Mouse (Mus musculus) liver, embryonic 16.5 days (tissue): ENCODE measurements around the gene Slc39a11. TPM values are rescaled to one million over a fixed set of nuclear protein-coding genes. Genes with fewer than 3 reads are reported as not detected.

ENCODE experiments used
- ATAC-seq: fragments of 200-750 bp; cut with Nextera tagmentation; 2 replicates; pipeline ENCODE4 v1.8.0; 2017; ENCODE audit warnings: low read depth, mild to moderate bottlenecking, moderate number of reproducible peaks, moderate library complexity
- H3K27ac ChIP-seq: fragments of 300-500 bp; sonication (generic); 2 replicates; pipeline ENCODE4 v1.5.1; 2014; ENCODE audit warnings: mild to moderate bottlenecking, low read length
- H3K27me3 ChIP-seq: fragments of 300-500 bp; sonication (generic); 2 replicates; pipeline ENCODE4 v1.6.1; 2014; ENCODE audit warnings: low read depth, low read length, mixed read lengths; ENCODE audit not compliant: control insufficient read depth, insufficient read depth
- H3K36me3 ChIP-seq: fragments of 300-500 bp; sonication (generic); 2 replicates; pipeline ENCODE4 v1.6.1; 2014; ENCODE audit warnings: mild to moderate bottlenecking; ENCODE audit not compliant: control insufficient read depth, insufficient read depth
- H3K4me1 ChIP-seq: fragments of 300-500 bp; sonication (generic); 2 replicates; pipeline ENCODE4 v1.6.1; 2014; ENCODE audit warnings: low read depth, low read length, mixed read lengths; ENCODE audit not compliant: control insufficient read depth
- H3K4me2 ChIP-seq: fragments of 300-500 bp; sonication (generic); 2 replicates; pipeline ENCODE4 v1.6.1; 2014; ENCODE audit warnings: low read depth, low read length, mixed read lengths
- H3K4me3 ChIP-seq: fragments of 300-500 bp; sonication (generic); 2 replicates; pipeline ENCODE4 v1.5.1; 2014; ENCODE audit warnings: low read depth, mild to moderate bottlenecking, low read length
- H3K9ac ChIP-seq: fragments of 300-500 bp; sonication (generic); 2 replicates; pipeline ENCODE4 v1.6.1; 2014; ENCODE audit warnings: low read depth, low read length
- H3K9me3 ChIP-seq: fragments of 300-500 bp; sonication (generic); replicated peaks from 2 replicates; pipeline ENCODE4 v1.6.1; 2016; ENCODE audit warnings: low read length; ENCODE audit not compliant: control insufficient read depth
- WGBS: fragments of 180-500 bp; shearing (Covaris S2); extraction: QIAGEN DNeasy Blood & Tissue Kit; methylation state at CpG from one replicate; pipeline ENCODE4 v1.1.7; 2014; ENCODE audit not compliant: insufficient replicate concordance; 5-methylcytosine and 5-hydroxymethylcytosine counted together
- polyA plus RNA-seq: library from polyadenylated mRNA; unstranded; fragments of >200 nt; fragmentation: Nextera tagmentation; extraction: Ambion mirVana; gene quantifications from 2 replicates; pipeline ENCODE4 v1.2.1, GENCODE M21; 2015

Gene Slc39a11
- polyA plus RNA-seq, 1 experiment from 2014 or later: 14.1 TPM

- no peak overlapping the region for H3K4me3 ChIP-seq
- no peak overlapping the region; the same call in 1 of the 2 replicates for H3K4me2 ChIP-seq
- no peaks in the 10 kb centered on the region for H3K9me3 ChIP-seq
- 38% methylated on average over 5 of the region's 5 CpGs for WGBS
- peak; percentile 40; the same call in 1 of the 2 replicates for ATAC-seq
- no peak overlapping the region for H3K27ac ChIP-seq
- no peak overlapping the region for H3K9ac ChIP-seq
- peaks cover 4% of the 10 kb centered on the region for H3K4me1 ChIP-seq
- H3K27me3 ChIP-seq: no peaks in the 10 kb centered on the region
- H3K36me3 ChIP-seq: peaks cover 2% of the 10 kb centered on the region; the same call in 1 of the 2 replicates
Measured at GRCm38 (mm10) chr11:113609581-113609980, 40.3 kb downstream of the Slc39a11 start.

- no peak overlapping the region for H3K9ac ChIP-seq
- no peak for ATAC-seq
- H3K27ac ChIP-seq: no peak overlapping the region
- H3K4me1 ChIP-seq: peaks cover 4% of the 10 kb centered on the region
- no peak overlapping the region for H3K4me2 ChIP-seq
- H3K36me3 ChIP-seq: peaks cover 2% of the 10 kb centered on the region; the same call in 1 of the 2 replicates
- no peaks in the 10 kb centered on the region for H3K9me3 ChIP-seq
- 85% methylated on average over 12 of the region's 12 CpGs for WGBS
- no peaks in the 10 kb centered on the region for H3K27me3 ChIP-seq
- no peak overlapping the region for H3K4me3 ChIP-seq
Measured at GRCm38 (mm10) chr11:113607556-113607955, 42.3 kb downstream of the Slc39a11 start.

GRCm38 (mm10) chr11:113601616-113602343 lies 48.1 kb downstream of the Slc39a11 start:
- Histone ChIP-seq H3K4me1 (no peaks in the 10 kb centered on the region), H3K4me3 (no peak overlapping the region), H3K36me3 (peaks cover 2% of the 10 kb centered on the region; the same call in 1 of the 2 replicates), H3K9me3 (no peaks in the 10 kb centered on the region), H3K27ac (no peak overlapping the region), H3K4me2 (no peak overlapping the region), H3K27me3 (no peaks in the 10 kb centered on the region), H3K9ac (no peak overlapping the region)
- ATAC-seq: no peak
- WGBS: 62% methylated on average over 12 of the region's 12 CpGs

- H3K27ac ChIP-seq: no peak overlapping the region
- 63% methylated on average over 18 of the region's 18 CpGs for WGBS
- ATAC-seq: peak; percentile 43
Measured at GRCm38 (mm10) chr11:113600526-113601245, 49.2 kb downstream of the Slc39a11 start.

GRCm38 (mm10) chr11:113597632-113598031 lies 52.2 kb downstream of the Slc39a11 start:
- H3K36me3 ChIP-seq: no peaks in the 10 kb centered on the region
- no peak overlapping the region for H3K9ac ChIP-seq
- H3K9me3 ChIP-seq: no peaks in the 10 kb centered on the region
- no peak overlapping the region for H3K4me3 ChIP-seq
- no peaks in the 10 kb centered on the region for H3K27me3 ChIP-seq
- WGBS: 72% methylated on average over 3 of the region's 3 CpGs
- no peaks in the 10 kb centered on the region for H3K4me1 ChIP-seq
- H3K4me2 ChIP-seq: no peak overlapping the region
- no peak for ATAC-seq
- no peak overlapping the region for H3K27ac ChIP-seq

More at GRCm38 (mm10) chr11:113600526-113601245, 49.2 kb downstream of the Slc39a11 start:
- Histone ChIP-seq H3K9me3 (no peaks in the 10 kb centered on the region), H3K9ac (no peak overlapping the region), H3K36me3 (no peaks in the 10 kb centered on the region), H3K4me1 (no peaks in the 10 kb centered on the region), H3K27me3 (no peaks in the 10 kb centered on the region), H3K4me3 (no peak overlapping the region), H3K4me2 (no peak overlapping the region)

- Histone ChIP-seq H3K9ac (no peak overlapping the region), H3K4me1 (no peaks in the 10 kb centered on the region), H3K27me3 (no peaks in the 10 kb centered on the region), H3K4me2 (no peak overlapping the region), H3K4me3 (no peak overlapping the region), H3K9me3 (no peaks in the 10 kb centered on the region), H3K27ac (no peak overlapping the region), H3K36me3 (no peaks in the 10 kb centered on the region)
- 58% methylated on average over 5 of the region's 5 CpGs for WGBS
- no peak for ATAC-seq
Measured at GRCm38 (mm10) chr11:113595144-113595543, 54.7 kb downstream of the Slc39a11 start.

GRCm38 (mm10) chr11:113588936-113589335 lies 60.9 kb downstream of the Slc39a11 start:
- Histone ChIP-seq H3K36me3 (no peaks in the 10 kb centered on the region), H3K4me3 (no peak overlapping the region), H3K9ac (no peak overlapping the region), H3K4me1 (no peaks in the 10 kb centered on the region), H3K9me3 (no peaks in the 10 kb centered on the region), H3K4me2 (no peak overlapping the region), H3K27ac (no peak overlapping the region), H3K27me3 (no peaks in the 10 kb centered on the region)
- 34% methylated on average over 3 of the region's 3 CpGs for WGBS
- no peak for ATAC-seq

- H3K4me2 ChIP-seq: no peak overlapping the region
- no peaks in the 10 kb centered on the region for H3K36me3 ChIP-seq
- H3K27ac ChIP-seq: no peak overlapping the region
- no peaks in the 10 kb centered on the region for H3K9me3 ChIP-seq
- no peak overlapping the region for H3K9ac ChIP-seq
- WGBS: 75% methylated on average over 6 of the region's 6 CpGs
- no peaks in the 10 kb centered on the region for H3K27me3 ChIP-seq
- no peak overlapping the region for H3K4me3 ChIP-seq
- no peak for ATAC-seq
- H3K4me1 ChIP-seq: no peaks in the 10 kb centered on the region
Measured at GRCm38 (mm10) chr11:113586423-113586822, 63.5 kb downstream of the Slc39a11 start.
